Mouse (Mus musculus): ENCODE measurements around the gene Aoc1. TPM values are rescaled to one million over a fixed set of nuclear protein-coding genes. Genes with fewer than 3 reads are reported as not detected.

The Aoc1 gene
- polyA plus RNA-seq, 1 experiment: 11.7 TPM

DNA sequence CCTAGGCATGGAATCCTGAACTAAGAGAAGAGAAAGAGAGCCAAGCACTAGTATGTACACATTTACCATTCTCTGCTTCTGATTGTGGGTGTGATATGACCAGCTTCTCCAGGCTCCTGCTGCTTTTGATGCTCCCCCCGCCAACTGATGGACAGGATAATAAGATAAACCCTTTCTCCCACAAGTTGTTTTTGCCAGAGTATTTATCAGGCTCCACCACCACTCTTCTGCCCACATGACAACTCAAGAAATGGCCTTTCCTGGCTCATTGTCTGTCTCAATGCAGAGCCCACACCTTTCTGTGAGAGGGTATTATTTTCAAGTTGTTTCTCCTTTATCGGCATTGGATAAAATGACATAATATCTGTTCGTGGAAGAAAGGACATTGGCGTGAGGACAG lies 39.2 kb upstream of the Aoc1 start:
- 94% methylated on average over 4 of the region's 4 CpGs for WGBS
- TF ChIP-seq POLR2A (IDR thresholded peaks at IDR 0.05; ENCODE audit: control insufficient read depth, extremely low read depth, insufficient read depth, low read length, poor library complexity) (no peak), CTCF (IDR thresholded peaks at IDR 0.05; ENCODE audit: borderline replicate concordance, control insufficient read depth, extremely low read depth, insufficient read depth, low read length, poor library complexity) (no peak)
- no peaks in the 10 kb centered on the region; the same call in 1 of the 2 replicates for H3K36me3 ChIP-seq (ENCODE audit: control insufficient read depth, insufficient read depth, low read length)
- H3K4me1 ChIP-seq (replicated peaks; ENCODE audit: control insufficient read depth, insufficient read depth, low read length): 0 out of 2 replicates have a peak, but pooled peaks cover 2% of the 10 kb centered on the region
- no peak overlapping the region for H3K4me3 ChIP-seq (ENCODE audit: control insufficient read depth, insufficient read depth, low read length)
- no peaks in the 10 kb centered on the region for H3K27me3 ChIP-seq (ENCODE audit: control insufficient read depth, insufficient read depth, low read length)
- no peak for DNase-seq
- H3K27ac ChIP-seq (ENCODE audit: control insufficient read depth, insufficient read depth, low read length): no peak overlapping the region

DNA sequence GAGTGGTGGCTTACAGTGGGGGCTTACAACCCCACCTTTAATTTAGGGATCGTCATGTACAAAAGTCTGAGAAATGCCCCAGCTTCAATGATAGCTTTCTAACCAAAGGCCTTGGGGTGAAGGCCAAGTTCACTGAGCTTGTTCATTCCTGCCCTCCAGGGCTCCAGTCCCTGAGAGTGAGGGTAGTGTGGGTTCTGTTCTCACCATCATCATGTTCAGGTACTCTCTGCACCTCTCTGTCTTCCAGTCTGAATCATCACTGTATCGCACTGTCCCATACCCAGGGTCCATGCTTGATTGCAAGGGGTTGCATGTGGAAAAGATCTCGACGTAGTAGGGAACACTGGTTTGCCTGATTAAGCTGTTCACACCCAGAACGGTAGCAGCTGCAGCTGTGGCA lies 37.5 kb upstream of the Aoc1 start:
- Histone ChIP-seq H3K27me3 (ENCODE audit: control insufficient read depth, insufficient read depth, low read length) (no peaks in the 10 kb centered on the region), H3K27ac (ENCODE audit: control insufficient read depth, insufficient read depth, low read length) (no peak overlapping the region), H3K4me3 (ENCODE audit: control insufficient read depth, insufficient read depth, low read length) (no peak overlapping the region), H3K4me1 (replicated peaks; ENCODE audit: control insufficient read depth, insufficient read depth, low read length) (peaks cover 5% of the 10 kb centered on the region), H3K36me3 (ENCODE audit: control insufficient read depth, insufficient read depth, low read length) (no peaks in the 10 kb centered on the region; the same call in 1 of the 2 replicates)
- no peak for DNase-seq
- TF ChIP-seq POLR2A (IDR thresholded peaks at IDR 0.05; ENCODE audit: control insufficient read depth, extremely low read depth, insufficient read depth, low read length, poor library complexity) (no peak), CTCF (IDR thresholded peaks at IDR 0.05; ENCODE audit: borderline replicate concordance, control insufficient read depth, extremely low read depth, insufficient read depth, low read length, poor library complexity) (no peak)
- 89% methylated on average over 5 of the region's 5 CpGs for WGBS

DNA sequence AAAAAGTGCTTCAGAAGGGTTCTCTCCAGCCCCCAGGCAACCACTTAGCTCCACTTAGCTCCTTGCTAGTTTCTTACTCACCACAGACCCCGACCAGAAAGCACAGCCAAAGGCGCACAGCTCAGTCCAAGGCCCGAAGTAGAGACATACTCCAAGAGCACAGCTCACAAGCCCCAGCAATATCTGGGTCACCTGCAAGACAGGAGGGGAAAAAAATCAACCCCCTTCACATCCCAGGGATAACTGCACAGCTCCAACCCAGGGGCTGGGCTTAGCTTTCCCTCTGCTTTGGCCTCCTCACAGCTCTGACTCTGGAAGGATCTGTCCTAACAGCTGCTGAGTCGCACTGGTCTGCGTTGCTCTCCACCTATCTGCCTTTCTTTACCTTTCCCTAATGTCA lies 36.5 kb upstream of the Aoc1 start:
- Histone ChIP-seq H3K27ac (ENCODE audit: control insufficient read depth, insufficient read depth, low read length) (no peak overlapping the region), H3K36me3 (ENCODE audit: control insufficient read depth, insufficient read depth, low read length) (no peaks in the 10 kb centered on the region; the same call in 1 of the 2 replicates), H3K27me3 (ENCODE audit: control insufficient read depth, insufficient read depth, low read length) (no peaks in the 10 kb centered on the region), H3K4me1 (replicated peaks; ENCODE audit: control insufficient read depth, insufficient read depth, low read length) (peaks cover 14% of the 10 kb centered on the region), H3K4me3 (ENCODE audit: control insufficient read depth, insufficient read depth, low read length) (no peak overlapping the region)
- no peak for TF ChIP-seq POLR2A (IDR thresholded peaks at IDR 0.05; ENCODE audit: control insufficient read depth, extremely low read depth, insufficient read depth, low read length, poor library complexity)
- TF ChIP-seq CTCF (IDR thresholded peaks at IDR 0.05; ENCODE audit: borderline replicate concordance, control insufficient read depth, extremely low read depth, insufficient read depth, low read length, poor library complexity): no peak
- no peak for DNase-seq
- whole genome bisulfite sequencing: 95% methylated on average over 5 of the region's 5 CpGs

DNA sequence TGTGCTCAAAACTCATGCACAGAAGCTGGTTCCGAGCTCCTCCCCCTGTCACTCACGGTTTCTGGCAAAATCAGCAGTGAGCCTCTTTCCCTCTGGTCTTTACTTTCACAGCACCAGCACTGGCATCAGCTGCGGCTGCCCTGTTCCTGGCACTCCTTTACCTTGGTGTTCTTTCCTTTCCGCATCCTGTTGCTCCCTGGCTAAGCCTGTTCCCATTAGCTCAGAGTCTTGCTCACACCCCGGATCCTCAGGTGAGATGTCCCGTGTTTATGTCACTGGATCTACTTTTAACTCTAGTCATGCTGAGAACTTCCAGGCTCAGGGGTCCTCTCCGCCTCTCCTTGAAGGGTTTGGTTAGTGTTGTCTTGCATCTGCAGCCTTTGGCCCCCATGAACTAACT lies 35.2 kb upstream of the Aoc1 start:
- Histone ChIP-seq H3K27me3 (ENCODE audit: control insufficient read depth, insufficient read depth, low read length) (no peaks in the 10 kb centered on the region), H3K36me3 (ENCODE audit: control insufficient read depth, insufficient read depth, low read length) (no peaks in the 10 kb centered on the region; the same call in 1 of the 2 replicates)

DNA sequence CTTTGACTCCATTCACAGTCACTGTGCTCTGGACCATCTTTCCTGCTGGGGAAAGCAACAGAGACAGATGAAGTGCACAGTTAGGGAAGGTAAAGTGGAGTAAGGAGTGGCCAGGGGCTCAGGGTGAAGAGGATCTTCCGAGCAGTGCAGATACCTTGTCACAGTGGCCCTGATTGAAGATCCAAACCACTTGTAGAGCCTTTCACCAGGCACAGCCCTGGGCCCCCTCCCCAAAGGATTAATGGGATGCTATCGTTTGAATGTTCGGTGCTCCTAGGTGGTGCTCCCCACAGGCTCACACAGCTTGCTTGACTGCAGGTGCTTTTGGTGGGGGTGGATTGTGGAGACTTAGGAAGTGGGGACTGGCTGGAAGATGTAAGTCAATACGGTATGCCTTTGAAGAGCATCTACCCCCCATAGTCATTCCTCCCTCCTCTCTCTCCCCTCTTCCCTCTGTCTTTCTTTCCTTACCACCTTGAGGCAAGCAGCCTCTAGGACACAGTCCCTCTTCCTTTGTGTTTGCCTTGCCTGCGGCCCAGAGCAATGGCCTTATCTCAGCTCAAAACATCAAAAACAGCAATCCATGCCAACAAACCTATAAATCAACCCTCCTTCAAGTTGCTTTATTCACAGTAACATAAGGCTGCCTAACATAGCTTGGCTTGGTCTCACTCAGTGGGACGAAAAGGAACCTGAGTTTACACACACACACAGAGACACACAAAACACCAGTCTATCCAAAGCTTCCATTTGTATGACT lies 34.2 kb upstream of the Aoc1 start:
- Histone ChIP-seq H3K4me1 (replicated peaks; ENCODE audit: control insufficient read depth, insufficient read depth, low read length) (peaks cover 25% of the 10 kb centered on the region), H3K27me3 (ENCODE audit: control insufficient read depth, insufficient read depth, low read length) (no peaks in the 10 kb centered on the region), H3K36me3 (ENCODE audit: control insufficient read depth, insufficient read depth, low read length) (no peaks in the 10 kb centered on the region; the same call in 1 of the 2 replicates), H3K4me3 (ENCODE audit: control insufficient read depth, insufficient read depth, low read length) (no peak overlapping the region), H3K27ac (ENCODE audit: control insufficient read depth, insufficient read depth, low read length) (peak overlapping the region; percentile 11; the same call in 1 of the 2 replicates)
- no peak for TF ChIP-seq POLR2A (IDR thresholded peaks at IDR 0.05; ENCODE audit: control insufficient read depth, extremely low read depth, insufficient read depth, low read length, poor library complexity)
- TF ChIP-seq CTCF (IDR thresholded peaks at IDR 0.05; ENCODE audit: borderline replicate concordance, control insufficient read depth, extremely low read depth, insufficient read depth, low read length, poor library complexity): no peak
- WGBS: 86% methylated on average over 6 of the region's 6 CpGs
- no peak for DNase-seq

More for the DNA sequence above, 35.2 kb upstream of the Aoc1 start:
- DNase-seq: no peak
- H3K27ac ChIP-seq (ENCODE audit: control insufficient read depth, insufficient read depth, low read length): no peak overlapping the region
- no peak for TF ChIP-seq POLR2A (IDR thresholded peaks at IDR 0.05; ENCODE audit: control insufficient read depth, extremely low read depth, insufficient read depth, low read length, poor library complexity)
- no peak for TF ChIP-seq CTCF (IDR thresholded peaks at IDR 0.05; ENCODE audit: borderline replicate concordance, control insufficient read depth, extremely low read depth, insufficient read depth, low read length, poor library complexity)
- peaks cover 25% of the 10 kb centered on the region for H3K4me1 ChIP-seq (replicated peaks; ENCODE audit: control insufficient read depth, insufficient read depth, low read length)
- 94% methylated on average over 7 of the region's 7 CpGs for WGBS
- no peak overlapping the region for H3K4me3 ChIP-seq (ENCODE audit: control insufficient read depth, insufficient read depth, low read length)

DNA sequence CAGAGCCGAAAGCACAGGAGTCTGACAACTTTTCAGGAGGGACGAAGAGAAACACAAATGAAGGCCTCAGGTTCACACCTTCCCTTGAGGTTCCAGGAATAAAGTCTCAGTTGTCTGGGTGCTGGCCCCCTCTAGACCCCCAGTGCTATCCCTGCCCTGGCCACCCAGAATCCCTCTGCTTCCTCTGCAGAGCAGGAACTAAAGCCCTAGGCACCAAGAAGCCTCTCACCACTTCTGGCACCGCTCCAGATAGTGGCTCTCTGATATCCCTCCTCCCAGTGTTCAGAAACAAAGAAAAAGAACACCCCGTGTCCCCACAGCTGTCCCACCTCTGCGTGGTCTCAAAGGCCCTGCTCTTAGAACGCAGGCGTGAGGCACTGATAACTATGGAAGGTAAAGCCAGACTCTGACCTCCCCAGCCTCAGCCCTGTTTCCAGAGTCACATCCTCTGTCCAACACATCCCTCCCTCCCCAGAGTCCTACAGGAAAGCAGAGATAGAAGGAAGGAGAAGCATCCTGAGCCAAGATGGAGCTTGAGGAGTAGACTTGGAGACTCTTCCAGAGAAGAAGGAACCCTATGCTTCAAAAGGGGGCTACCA lies 32.2 kb upstream of the Aoc1 start, which contains the start of gene Tmem176a:
TSS of gene Tmem176a (plus strand) at position 549 of the 599 bp plus-strand sequence.
- Histone ChIP-seq H3K27me3 (ENCODE audit: control insufficient read depth, insufficient read depth, low read length) (no peaks in the 10 kb centered on the region), H3K27ac (ENCODE audit: control insufficient read depth, insufficient read depth, low read length) (peak within 1 kb of the TSS; percentile 52; the same call in 1 of the 2 replicates), H3K4me1 (replicated peaks; ENCODE audit: control insufficient read depth, insufficient read depth, low read length) (peaks cover 25% of the 10 kb centered on the region), H3K4me3 (ENCODE audit: control insufficient read depth, insufficient read depth, low read length) (peak within 1 kb of the TSS; percentile 48), H3K36me3 (ENCODE audit: control insufficient read depth, insufficient read depth, low read length) (no peaks in the 10 kb centered on the region)
- TF ChIP-seq POLR2A (IDR thresholded peaks at IDR 0.05; ENCODE audit: control insufficient read depth, extremely low read depth, insufficient read depth, low read length, poor library complexity): no peak
- no peak for TF ChIP-seq CTCF (IDR thresholded peaks at IDR 0.05; ENCODE audit: borderline replicate concordance, control insufficient read depth, extremely low read depth, insufficient read depth, low read length, poor library complexity)
- WGBS: 8% methylated on average over 7 of the region's 7 CpGs
- DNase-seq: no peak
